Mouse (Mus musculus): ENCODE results near the gene Plcd3. TPM values are rescaled to one million over a fixed set of nuclear protein-coding genes. Genes with fewer than 3 reads are reported as not detected.

Gene Plcd3
- total and polyA plus RNA-seq, 3 experiments: 7.1 to 24.3 (median 11.3) TPM

- Histone ChIP-seq H3K9me3 (replicated peaks; ENCODE audit: low read length) (no peaks in the 10 kb centered on the region), H3K27me3 (replicated peaks) (no peaks in the 10 kb centered on the region), H3K4me2 (ENCODE audit: insufficient read depth, low read depth, poor library complexity, severe bottlenecking) (no peak overlapping the region), H3K36me3 (replicated peaks in 1 of 2; ENCODE audit: control insufficient read depth in 1 of 2, insufficient read depth in 1 of 2, low read length in 1 of 2) (peaks cover 27 to 87% of the 10 kb centered on the region in 2 experiments), H3K4me3 (replicated peaks in 1 of 3; ENCODE audit: low read depth in 2 of 3, low read length in 2 of 3, poor library complexity in 1 of 3) (no peak overlapping the region), H3K4me1 (ENCODE audit: control insufficient read depth in 1 of 2, insufficient read depth in 2 of 2) (peaks cover 8 to 73% of the 10 kb centered on the region in 2 experiments; a peak in 3 of 4 replicates), H3K9ac (ENCODE audit: insufficient read depth, low read depth) (no peak overlapping the region), H3K27ac (ENCODE audit: insufficient read depth, low read depth) (no peak overlapping the region), H3K79me2 (replicated peaks; ENCODE audit: control insufficient read depth, extremely low read depth, insufficient read depth, poor library complexity, severe bottlenecking) (peaks cover 98% of the 10 kb centered on the region)
- dilution Hi-C loops (cut with MboI; ENCODE audit: extremely low pct_ligation_motif_present, extremely low pct_unique_long_range_greater_than_20kb, low sequenced_read_pairs) (no loop called here), in situ Hi-C loops (cut with MboI; ENCODE audit: low pct_ligation_motif_present, low pct_unique_long_range_greater_than_20kb, low sequenced_read_pairs) (no loop called here)
- no peak for TF ChIP-seq CTCF (conservative IDR thresholded peaks at IDR 0.05 in 1 of 2, IDR thresholded peaks at IDR 0.05 in 1 of 2; ENCODE audit: low read depth in 2 of 2, low read length in 2 of 2)
- no peak for TF ChIP-seq UBTF (IDR thresholded peaks at IDR 0.05; ENCODE audit: low read depth, low read length)
- no peak for TF ChIP-seq KAT2A (IDR thresholded peaks at IDR 0.05; ENCODE audit: insufficient replicate concordance, low read length)
- TF ChIP-seq TCF12 (IDR thresholded peaks at IDR 0.05; ENCODE audit: low read depth, low read length): no peak
- TF ChIP-seq PAX5 (IDR thresholded peaks at IDR 0.05; ENCODE audit: low read length): no peak
- no peak for TF ChIP-seq USF2 (conservative IDR thresholded peaks at IDR 0.05; ENCODE audit: low read depth, low read length)
- no peak for TF ChIP-seq ELF1 (IDR thresholded peaks at IDR 0.05; ENCODE audit: low read depth, low read length)
- TF ChIP-seq POLR2AphosphoS2 (IDR thresholded peaks at IDR 0.05; ENCODE audit: low read depth, low read length): no peak
- TF ChIP-seq USF1 (IDR thresholded peaks at IDR 0.05; ENCODE audit: low read depth, low read length): no peak
- TF ChIP-seq IRF4 (IDR thresholded peaks at IDR 0.05; ENCODE audit: low read depth, low read length): no peak
- no peak for TF ChIP-seq E2F4 (IDR thresholded peaks at IDR 0.05; ENCODE audit: insufficient replicate concordance, low read depth, low read length)
- TF ChIP-seq MAFK (IDR thresholded peaks at IDR 0.05; ENCODE audit: insufficient replicate concordance, low read length): no peak
- TF ChIP-seq CHD2 (IDR thresholded peaks at IDR 0.05; ENCODE audit: low read length): no peak
- no peak for TF ChIP-seq MYC (IDR thresholded peaks at IDR 0.05; ENCODE audit: low read depth, low read length)
- no peak for TF ChIP-seq TBP (conservative IDR thresholded peaks at IDR 0.05; ENCODE audit: low read depth, low read length)
- no peak for TF ChIP-seq RAD21 (IDR thresholded peaks at IDR 0.05; ENCODE audit: low read depth, low read length)
- no peak for TF ChIP-seq GABPA (IDR thresholded peaks at IDR 0.05; ENCODE audit: insufficient replicate concordance, low read depth, low read length)
- DNase-seq (ENCODE audit: extremely low read depth): no peak
Measured at GRCm38 (mm10) chr11:103035007-103035406, 66.5 kb downstream of the Plcd3 start.

GRCm38 (mm10) chr11:103033030-103033429 is 68.4 kb downstream of the Plcd3 start:
- H3K4me2 ChIP-seq (ENCODE audit: insufficient read depth, low read depth, poor library complexity, severe bottlenecking): no peak overlapping the region
- peaks cover 21 to 69% of the 10 kb centered on the region in 2 experiments for H3K36me3 ChIP-seq (replicated peaks in 1 of 2; ENCODE audit: control insufficient read depth in 1 of 2, insufficient read depth in 1 of 2, low read length in 1 of 2)
- H3K27ac ChIP-seq (ENCODE audit: insufficient read depth, low read depth): no peak overlapping the region
- no peak for DNase-seq (ENCODE audit: extremely low read depth)
- dilution Hi-C loops (cut with MboI; ENCODE audit: extremely low pct_ligation_motif_present, extremely low pct_unique_long_range_greater_than_20kb, low sequenced_read_pairs) (no loop called here), in situ Hi-C loops (cut with MboI; ENCODE audit: low pct_ligation_motif_present, low pct_unique_long_range_greater_than_20kb, low sequenced_read_pairs) (no loop called here)
- no peaks in the 10 kb centered on the region for H3K27me3 ChIP-seq (replicated peaks)
- no peaks in the 10 kb centered on the region for H3K9me3 ChIP-seq (replicated peaks; ENCODE audit: low read length)
- H3K9ac ChIP-seq (ENCODE audit: insufficient read depth, low read depth): no peak overlapping the region
- no peak for TF ChIP-seq HCFC1 (IDR thresholded peaks at IDR 0.05; ENCODE audit: low read depth, low read length)
- no peak for TF ChIP-seq ELF1 (IDR thresholded peaks at IDR 0.05; ENCODE audit: low read depth, low read length)
- TF ChIP-seq RAD21 (IDR thresholded peaks at IDR 0.05; ENCODE audit: low read depth, low read length): no peak
- no peak for TF ChIP-seq E2F4 (IDR thresholded peaks at IDR 0.05; ENCODE audit: insufficient replicate concordance, low read depth, low read length)
- no peak for TF ChIP-seq JUND (conservative IDR thresholded peaks at IDR 0.05; ENCODE audit: low read depth, low read length)
- no peak for TF ChIP-seq IRF4 (IDR thresholded peaks at IDR 0.05; ENCODE audit: low read depth, low read length)
- TF ChIP-seq CHD2 (IDR thresholded peaks at IDR 0.05; ENCODE audit: low read length): no peak
- TF ChIP-seq SMC3 (IDR thresholded peaks at IDR 0.05; ENCODE audit: low read depth, low read length): no peak
- TF ChIP-seq MYC (IDR thresholded peaks at IDR 0.05; ENCODE audit: low read depth, low read length): no peak
- peaks cover 92% of the 10 kb centered on the region for H3K79me2 ChIP-seq (replicated peaks; ENCODE audit: control insufficient read depth, extremely low read depth, insufficient read depth, poor library complexity, severe bottlenecking)
- no peak overlapping the region for H3K4me3 ChIP-seq (replicated peaks in 1 of 3; ENCODE audit: low read depth in 2 of 3, low read length in 2 of 3, poor library complexity in 1 of 3)
- H3K4me1 ChIP-seq (ENCODE audit: control insufficient read depth in 1 of 2, insufficient read depth in 2 of 2): peaks cover 8 to 68% of the 10 kb centered on the region in 2 experiments; a peak in 3 of 4 replicates

All from CH12.LX (cell line).